Mouse (Mus musculus): ENCODE data around the gene Gm20894. TPM values are rescaled to one million over a fixed set of nuclear protein-coding genes. Genes with fewer than 3 reads are reported as not detected.
"Not testable (repeated sequence)": the region's sequence is repeated elsewhere in the genome, so short reads cannot be mapped to it uniquely, and the experiment has no call there.

Gene Gm20894
- polyA plus RNA-seq (2015; fragmentation: Nextera tagmentation; extraction: Ambion mirVana), result not detected in 2 replicates

DNA sequence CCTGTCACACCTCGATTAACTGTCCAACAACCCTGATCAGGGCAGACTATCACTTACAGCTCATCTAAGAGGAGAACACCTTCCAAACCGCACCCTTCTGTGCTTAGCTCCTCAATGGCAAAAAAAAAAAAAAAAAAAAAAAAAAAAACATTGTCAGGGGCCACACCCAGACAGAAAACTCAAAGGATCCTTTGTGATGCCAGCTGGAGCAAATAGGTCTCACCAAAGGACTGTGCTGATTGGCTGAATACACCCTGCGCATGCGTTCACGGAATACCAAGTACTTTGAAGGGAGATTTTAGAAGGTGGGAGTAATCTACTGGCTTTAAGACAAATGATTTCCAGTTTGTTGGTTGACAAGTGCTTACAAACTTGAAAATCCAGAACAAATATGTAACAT, at the start of gene Gm20894:
Gene Gm20894, minus strand, starts transcription at position 101 of the 400 bp plus-strand sequence.
- H3K36me3 ChIP-seq; ATAC-seq (replicated peaks); H3K4me2 ChIP-seq (replicated peaks); H3K27ac ChIP-seq (replicated peaks); H3K9ac ChIP-seq (replicated peaks); H3K4me1 ChIP-seq; H3K4me3 ChIP-seq; H3K27me3 ChIP-seq; H3K9me3 ChIP-seq: not testable (repeated sequence)
- WGBS, result no CpG with 5 or more reads among the region's 5 CpGs

All from forebrain, embryonic 15.5 days (tissue).